Mouse (Mus musculus) erythroblast, embryonic 14.5 days (primary cell): Measurements from ENCODE around the gene Prkg1. TPM values are rescaled to one million over a fixed set of nuclear protein-coding genes. Genes with fewer than 3 reads are reported as not detected.
"Not testable (repeated sequence)": the region's sequence is repeated elsewhere in the genome, so short reads cannot be mapped to it uniquely, and the experiment has no call there.

Source experiments
- H3K27me3 ChIP-seq: 2 replicates; pipeline ENCODE4 v1.6.1; 2012; ENCODE audit warnings: inconsistent platforms; ENCODE audit not compliant: control insufficient read depth
- H3K36me3 ChIP-seq: 2 replicates; pipeline ENCODE4 v1.6.1; 2012; ENCODE audit warnings: mild to moderate bottlenecking, inconsistent platforms; ENCODE audit not compliant: control insufficient read depth
- H3K4me1 ChIP-seq: 2 replicates; pipeline ENCODE4 v1.6.1; 2012; ENCODE audit warnings: inconsistent platforms; ENCODE audit not compliant: control insufficient read depth
- H3K4me3 ChIP-seq: replicated peaks from 2 replicates; pipeline ENCODE3; 2012; ENCODE audit warnings: moderate library complexity, mild to moderate bottlenecking, inconsistent platforms
- H3K9me3 ChIP-seq: 2 replicates; pipeline ENCODE4 v1.6.1; 2012; ENCODE audit warnings: low read length, inconsistent platforms, mixed read lengths; ENCODE audit not compliant: control insufficient read depth
- GATA1 ChIP-seq: IDR thresholded peaks from 2 replicates; pipeline ENCODE4 v1.6.1; 2012; ENCODE audit warnings: low read length, inconsistent platforms, mixed read lengths
- TAL1 ChIP-seq: IDR thresholded peaks from 3 replicates; pipeline ENCODE4 v1.6.1; 2012; ENCODE audit warnings: low read length, inconsistent platforms, mixed read lengths
- polyA plus RNA-seq: library from polyadenylated mRNA; stranded (reverse); fragments of >175 nt; gene quantifications from 2 replicates; pipeline ENCODE4 v1.2.3, GENCODE M21; 2012

Gene Prkg1
- polyA plus RNA-seq, 1 experiment: not detected

- Histone ChIP-seq H3K4me1 (no peaks in the 10 kb centered on the region), H3K9me3 (no peaks in the 10 kb centered on the region), H3K27me3 (peaks cover 43% of the 10 kb centered on the region), H3K36me3 (no peaks in the 10 kb centered on the region), H3K4me3 (no peak overlapping the region)
- TF ChIP-seq TAL1: no peak
- no peak for TF ChIP-seq GATA1
These were observed 1214.8 kb downstream of the Prkg1 start for GRCm38 (mm10) chr19:30549854-30550647.

- no peak for TF ChIP-seq TAL1
- no peak for TF ChIP-seq GATA1
These were observed 1215.6 kb downstream of the Prkg1 start, which contains the start of gene Dkk1 for GRCm38 (mm10) chr19:30549044-30549853. Gene Dkk1, minus strand, starts transcription at chr19:30549665.

GRCm38 (mm10) chr19:30548411-30549043 lies 1216.3 kb downstream of the Prkg1 start:
- peaks cover 41% of the 10 kb centered on the region for H3K27me3 ChIP-seq
- TF ChIP-seq GATA1: no peak
- no peak for TF ChIP-seq TAL1

More at GRCm38 (mm10) chr19:30549044-30549853, 1215.6 kb downstream of the Prkg1 start, which contains the start of gene Dkk1:
- no peaks in the 10 kb centered on the region for H3K36me3 ChIP-seq
- peaks cover 43% of the 10 kb centered on the region for H3K27me3 ChIP-seq
- H3K4me3 ChIP-seq: no peak within 1 kb of the TSS
- no peaks in the 10 kb centered on the region for H3K4me1 ChIP-seq
- no peaks in the 10 kb centered on the region for H3K9me3 ChIP-seq

GRCm38 (mm10) chr19:30539365-30539941 lies 1225.4 kb downstream of the Prkg1 start:
- H3K4me1 ChIP-seq, H3K27me3 ChIP-seq, H3K36me3 ChIP-seq, H3K9me3 ChIP-seq, H3K4me3 ChIP-seq: not testable (repeated sequence)

More at GRCm38 (mm10) chr19:30548411-30549043, 1216.3 kb downstream of the Prkg1 start:
- Histone ChIP-seq H3K4me1 (no peaks in the 10 kb centered on the region), H3K9me3 (no peaks in the 10 kb centered on the region), H3K4me3 (no peak overlapping the region), H3K36me3 (no peaks in the 10 kb centered on the region)

GRCm38 (mm10) chr19:30516771-30517170 lies 1248.1 kb downstream of the Prkg1 start:
- H3K4me3 ChIP-seq: no peak overlapping the region
- H3K36me3 ChIP-seq: no peaks in the 10 kb centered on the region
- TF ChIP-seq GATA1: no peak
- no peak for TF ChIP-seq TAL1
- no peaks in the 10 kb centered on the region for H3K27me3 ChIP-seq
- H3K4me1 ChIP-seq: no peaks in the 10 kb centered on the region
- H3K9me3 ChIP-seq: no peaks in the 10 kb centered on the region

Other genes with a start within 250 kb of the Prkg1 start
- not detected in 2 replicates for gene A1cf, start 103.7 kb upstream of the Prkg1 start, polyA plus RNA-seq